Mouse (Mus musculus) cerebellum, adult 8-10 months (tissue): ENCODE results near the gene Vim.
"Not testable (repeated sequence)": the region's sequence is repeated elsewhere in the genome, so short reads cannot be mapped to it uniquely, and the experiment has no call there.

Source experiments
- DNase-seq: peaks from one replicate; pipeline ENCODE4 v3.0.0; 2022

Vim gene

DNA sequence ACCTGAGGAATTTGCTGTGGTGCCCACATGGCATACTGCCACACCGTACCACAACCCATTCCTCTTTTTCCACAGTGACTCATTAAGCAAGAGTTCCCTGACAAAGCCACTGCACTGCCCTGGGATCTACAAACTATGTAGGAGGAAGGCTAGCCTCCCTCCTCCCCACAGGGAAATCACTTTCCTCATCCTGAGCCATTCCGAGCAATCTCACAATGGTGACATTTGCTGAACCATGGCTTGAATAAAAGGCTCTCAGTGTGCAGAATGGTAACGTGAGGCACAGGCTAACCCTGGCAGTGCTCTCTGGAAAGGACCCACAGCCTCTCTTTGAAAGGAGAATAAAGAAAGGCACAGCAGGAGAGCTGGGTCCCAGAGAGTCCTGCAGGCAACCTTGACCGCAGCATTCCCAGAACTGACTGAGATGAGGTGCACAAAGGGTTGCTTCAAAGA, 1.6 kb upstream of the Vim start:
- no peak for DNase-seq

GRCm38 (mm10) chr2:13572647-13573407, 900 bp upstream of the Vim start:
- no peak for DNase-seq

DNA sequence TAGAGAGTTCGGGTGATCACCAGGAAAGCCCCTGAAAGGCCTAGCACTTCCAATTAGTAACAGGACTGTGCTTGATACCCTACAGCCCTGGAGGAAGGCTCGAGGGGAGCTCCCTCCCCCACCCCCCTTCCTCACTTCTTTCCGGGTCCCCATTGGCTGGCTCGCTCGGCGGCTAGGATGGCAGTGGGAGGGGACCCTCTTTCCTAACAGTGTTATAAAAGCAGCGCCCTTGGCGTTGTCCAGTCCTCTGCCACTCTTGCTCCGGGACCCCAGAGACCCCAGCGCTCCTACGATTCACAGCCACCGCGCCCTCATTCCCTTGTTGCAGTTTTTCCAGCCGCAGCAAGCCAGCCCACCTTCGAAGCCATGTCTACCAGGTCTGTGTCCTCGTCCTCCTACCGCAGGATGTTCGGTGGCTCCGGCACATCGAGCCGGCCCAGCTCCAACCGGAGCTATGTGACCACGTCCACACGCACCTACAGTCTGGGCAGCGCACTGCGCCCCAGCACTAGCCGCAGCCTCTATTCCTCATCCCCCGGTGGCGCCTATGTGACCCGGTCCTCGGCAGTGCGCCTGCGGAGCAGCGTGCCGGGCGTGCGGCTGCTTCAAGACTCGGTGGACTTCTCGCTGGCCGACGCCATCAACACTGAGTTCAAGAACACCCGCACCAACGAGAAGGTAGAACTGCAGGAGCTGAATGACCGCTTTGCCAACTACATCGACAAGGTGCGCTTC, 506 bp downstream of the Vim start:
- DNase-seq = peak; percentile 23

DNA sequence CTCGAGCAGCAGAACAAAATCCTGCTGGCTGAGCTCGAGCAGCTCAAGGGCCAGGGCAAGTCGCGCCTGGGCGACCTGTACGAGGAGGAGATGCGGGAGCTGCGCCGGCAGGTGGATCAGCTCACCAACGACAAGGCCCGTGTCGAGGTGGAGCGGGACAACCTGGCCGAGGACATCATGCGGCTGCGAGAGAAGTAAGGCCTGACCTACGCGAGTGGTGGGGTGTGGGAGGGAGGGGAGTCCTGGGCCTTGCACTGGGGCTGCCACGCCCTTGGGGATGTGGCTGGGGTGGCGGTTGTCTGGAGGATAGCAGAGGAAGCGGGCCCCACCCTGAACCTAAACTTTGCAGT, 1.0 kb downstream of the Vim start:
- no peak for DNase-seq

DNA sequence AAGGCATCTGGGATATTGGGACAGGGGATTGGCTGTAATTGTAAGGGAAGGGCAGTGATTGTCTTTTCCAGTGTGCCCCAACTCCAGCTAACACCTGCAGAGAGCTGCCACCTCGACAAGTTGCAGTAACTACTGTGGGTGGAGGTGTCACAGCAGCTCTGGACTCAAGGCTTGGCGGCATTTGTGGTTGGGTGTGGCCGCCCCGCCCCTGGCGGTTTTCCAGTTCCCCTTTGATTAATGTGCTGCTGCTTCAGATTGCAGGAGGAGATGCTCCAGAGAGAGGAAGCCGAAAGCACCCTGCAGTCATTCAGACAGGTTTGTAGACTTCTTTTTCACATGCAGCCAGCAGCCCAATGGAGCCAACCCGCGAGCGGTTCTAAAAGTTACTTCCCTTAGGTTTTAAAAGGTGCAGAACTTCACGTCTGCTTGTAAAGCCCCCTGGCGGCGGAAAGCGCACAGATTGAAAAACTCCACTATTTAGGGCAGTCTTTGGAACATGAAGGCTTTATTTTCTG, 1.6 kb downstream of the Vim start:
- DNase-seq = peak; percentile 20

GRCm38 (mm10) chr2:13575926-13576325, 2.2 kb downstream of the Vim start:
- DNase-seq = no peak

DNA sequence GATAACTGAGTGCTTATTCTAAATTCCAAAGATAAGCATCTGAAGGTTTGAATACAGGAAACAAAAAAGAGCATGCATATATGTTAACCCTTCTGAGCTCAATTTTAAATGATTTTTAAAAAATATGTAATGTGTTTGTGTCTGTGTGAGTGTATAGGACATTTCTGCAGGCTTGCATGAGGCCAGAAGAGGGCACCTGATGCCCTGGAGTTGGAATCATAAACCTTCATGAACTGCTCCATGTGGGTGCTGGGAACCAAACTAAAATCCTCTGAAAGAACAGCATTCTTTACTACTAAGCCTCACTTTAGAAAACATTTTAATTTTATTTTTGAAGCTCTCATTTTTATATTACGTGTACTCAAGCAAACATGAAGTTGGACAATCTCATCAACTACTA, 3.7 kb downstream of the Vim start:
- no peak for DNase-seq

- DNase-seq = peak; percentile 16
Measured at GRCm38 (mm10) chr2:13578473-13579152, 4.9 kb downstream of the Vim start.

DNA sequence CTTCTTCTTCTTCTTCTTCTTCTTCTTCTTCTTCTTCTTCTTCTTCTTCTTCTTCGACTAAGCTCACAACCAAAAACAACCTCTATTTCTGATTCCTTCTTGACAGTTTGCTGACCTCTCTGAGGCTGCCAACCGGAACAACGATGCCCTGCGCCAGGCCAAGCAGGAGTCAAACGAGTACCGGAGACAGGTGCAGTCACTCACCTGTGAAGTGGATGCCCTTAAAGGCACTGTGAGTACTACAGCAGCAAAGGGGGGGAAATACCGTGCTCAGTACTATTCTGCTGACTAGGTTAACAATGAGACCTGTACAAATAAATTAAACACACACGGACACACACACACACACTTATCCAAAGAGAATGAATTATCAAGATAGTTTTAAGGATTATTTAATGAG, 5.6 kb downstream of the Vim start:
- DNase-seq = no peak

GRCm38 (mm10) chr2:13579991-13580390, 6.3 kb downstream of the Vim start:
- DNase-seq = no peak

GRCm38 (mm10) chr2:13582184-13582583, 8.5 kb downstream of the Vim start:
- no peak for DNase-seq

GRCm38 (mm10) chr2:13583746-13584145, 10.0 kb downstream of the Vim start:
- not testable (repeated sequence) for DNase-seq

DNA sequence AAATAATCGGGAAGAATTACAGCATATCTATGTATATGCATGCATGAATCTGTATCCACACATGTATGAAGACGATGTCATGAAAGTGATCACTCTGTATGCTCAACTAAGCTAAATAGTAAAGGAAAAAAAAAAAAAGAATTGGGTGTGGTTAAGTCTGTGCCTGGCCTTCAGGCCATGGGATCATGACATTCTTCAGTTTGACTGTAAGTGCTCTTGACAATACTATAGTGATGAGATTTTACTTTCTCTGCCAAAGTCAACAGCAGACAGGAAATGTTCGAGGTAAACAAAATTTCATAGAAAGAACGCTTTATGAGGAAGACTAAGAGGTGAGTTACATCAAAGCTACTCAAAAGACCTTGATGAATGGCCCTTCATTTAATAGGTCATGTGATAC, 19.6 kb downstream of the Vim start:
- no peak for DNase-seq

DNA sequence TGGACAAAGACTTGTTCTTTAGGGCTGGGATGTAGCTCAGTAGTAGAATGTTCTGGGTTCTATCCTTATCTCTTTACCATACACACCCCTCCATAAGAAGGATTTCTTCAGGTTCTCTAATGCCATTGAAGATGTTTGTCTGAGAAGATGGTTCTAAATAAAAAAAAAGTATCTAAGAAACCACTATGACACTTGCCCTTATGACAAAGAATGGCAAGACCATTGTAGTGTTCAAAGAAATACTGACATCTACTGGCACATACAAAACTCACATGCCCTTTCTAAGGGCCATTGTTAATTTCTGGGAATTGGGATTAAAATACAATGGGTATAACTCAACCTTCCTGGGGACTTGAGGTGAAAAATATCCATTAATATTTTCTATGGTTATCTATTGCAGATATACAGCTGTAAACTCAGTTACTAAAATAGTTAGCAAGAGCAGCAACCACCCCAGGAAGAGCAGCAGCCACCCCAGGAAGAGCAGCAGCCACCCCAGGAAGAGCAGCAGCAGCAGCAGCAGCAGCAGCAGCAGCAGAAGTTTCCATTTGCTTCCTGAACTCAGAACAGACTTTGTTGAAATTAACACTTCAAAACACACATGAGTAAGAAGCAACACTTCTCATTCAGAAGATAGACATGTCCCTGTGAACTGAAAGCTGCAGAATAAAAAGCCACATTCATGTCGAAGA, 23.4 kb downstream of the Vim start:
- DNase-seq = no peak

DNA sequence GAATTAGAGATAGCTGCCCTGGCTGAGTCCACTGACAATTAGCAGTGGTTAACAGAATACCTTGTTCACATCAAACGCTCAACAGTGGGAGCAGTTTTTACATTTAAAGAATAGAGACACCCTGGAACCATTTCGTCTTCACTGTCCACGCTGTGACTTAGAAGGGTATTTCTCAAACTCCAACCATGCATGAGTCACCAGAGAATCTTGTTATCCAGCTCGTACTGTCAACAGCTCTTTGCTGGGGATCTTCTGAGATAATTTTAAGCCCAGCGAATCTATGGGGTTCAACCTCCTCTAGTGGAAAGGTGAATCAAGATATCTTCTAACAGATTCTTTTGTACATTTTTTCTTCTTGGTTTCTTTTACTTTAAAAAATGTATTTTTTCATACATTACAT, 24.4 kb downstream of the Vim start:
- no peak for DNase-seq

DNA sequence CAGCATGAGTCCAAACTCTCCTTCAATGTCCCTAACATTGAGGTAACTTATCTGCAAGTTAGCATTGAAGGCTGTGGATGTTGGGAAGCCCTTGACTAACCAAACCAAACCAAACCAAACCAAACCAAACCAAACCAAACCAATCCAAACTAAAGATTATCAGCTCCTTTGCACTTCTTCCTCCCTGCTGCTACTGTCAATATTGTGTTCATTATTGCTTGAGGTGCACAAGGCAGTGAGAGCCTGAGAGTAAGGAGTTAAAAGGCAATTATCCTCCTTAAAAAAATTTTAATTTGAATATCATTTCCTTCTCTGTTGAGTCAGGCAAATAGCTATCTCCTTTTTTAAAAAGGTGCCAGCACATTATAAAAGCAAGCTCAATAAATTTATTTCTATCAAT, 29.4 kb downstream of the Vim start:
- DNase-seq = no peak

DNA sequence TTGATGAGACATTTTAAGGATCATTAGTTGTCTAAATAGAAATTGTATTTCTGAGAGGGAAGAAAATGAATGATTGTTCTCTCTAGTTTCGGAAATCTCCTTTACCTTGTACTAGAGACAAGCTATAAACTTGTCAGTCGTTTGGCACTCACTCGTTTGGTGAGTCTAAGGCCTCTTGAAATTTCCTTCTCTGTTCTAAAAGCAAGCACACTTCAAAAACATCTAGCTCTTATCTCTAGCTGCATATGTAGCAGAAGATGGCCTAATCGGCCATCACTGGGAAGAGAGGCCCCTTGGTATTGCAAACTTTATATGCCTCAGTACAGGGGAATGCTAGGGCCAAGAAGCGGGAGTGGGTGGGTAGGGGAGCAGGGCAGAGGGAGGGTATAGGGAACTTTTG, 29.9 kb downstream of the Vim start:
- DNase-seq = not testable (repeated sequence)

DNA sequence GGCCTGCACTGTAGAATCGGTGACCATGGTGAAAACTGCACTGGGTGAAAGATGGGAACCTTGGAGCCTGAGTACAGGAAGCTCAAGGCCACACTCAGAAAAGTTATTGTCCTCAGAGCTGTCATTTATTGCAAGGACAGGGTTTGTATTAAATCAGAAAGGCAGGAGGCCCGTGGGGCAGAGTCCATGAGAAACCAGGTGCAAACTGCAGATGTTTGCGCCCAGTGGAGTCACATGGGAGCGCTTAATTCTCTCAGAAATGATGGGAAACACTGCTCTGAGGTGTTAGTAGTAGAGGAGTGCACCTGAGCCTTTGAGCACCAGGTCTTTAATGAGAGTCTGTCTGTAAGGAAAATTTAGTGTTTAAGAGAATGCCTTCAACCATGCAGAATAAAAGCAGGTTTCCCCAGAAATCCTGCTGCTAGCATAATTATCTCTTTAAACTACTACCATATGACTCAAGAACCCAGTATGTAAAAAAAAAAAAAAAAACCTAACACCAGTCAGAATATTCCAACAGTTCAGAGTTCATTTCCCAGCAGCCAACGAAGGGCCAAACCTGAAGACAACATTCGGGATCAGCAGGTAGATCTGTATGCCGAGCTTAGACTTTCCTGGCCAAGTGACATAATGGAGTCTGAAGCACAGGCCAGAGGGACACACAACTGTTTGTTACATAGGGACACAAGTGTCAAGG, 56.6 kb downstream of the Vim start:
- no peak for DNase-seq
